Mouse (Mus musculus) monocyte, adult 2 months (primary cell): ENCODE measurements around the gene Gm17660.

Source experiments
- DNase-seq, 2 experiments: peaks; one replicate each; pipeline ENCODE4 v3.0.0; 2022; ENCODE audit warnings: low spot score in 2 of 2, low read depth in 1 of 2

Gene Gm17660

DNA sequence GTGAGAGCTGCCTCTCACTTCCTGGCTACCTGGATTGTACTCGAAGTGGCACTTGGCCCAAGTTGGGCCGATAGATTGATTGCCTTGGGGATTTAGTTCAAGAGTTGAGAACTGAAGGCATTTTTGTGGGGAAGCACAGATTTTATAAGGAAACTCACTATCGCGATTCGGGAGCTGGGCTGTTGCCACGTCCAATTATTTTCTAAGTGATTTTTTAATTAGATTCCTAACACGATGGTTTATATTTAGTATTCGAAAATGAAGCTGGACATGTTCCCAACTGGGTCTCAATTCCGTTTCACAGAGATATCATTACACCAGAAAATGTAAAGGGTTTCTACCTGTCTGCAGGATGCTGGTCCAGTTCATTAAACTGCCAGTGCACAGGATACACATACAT is 8.0 kb upstream of the Gm17660 start:
- no peak for DNase-seq

DNA sequence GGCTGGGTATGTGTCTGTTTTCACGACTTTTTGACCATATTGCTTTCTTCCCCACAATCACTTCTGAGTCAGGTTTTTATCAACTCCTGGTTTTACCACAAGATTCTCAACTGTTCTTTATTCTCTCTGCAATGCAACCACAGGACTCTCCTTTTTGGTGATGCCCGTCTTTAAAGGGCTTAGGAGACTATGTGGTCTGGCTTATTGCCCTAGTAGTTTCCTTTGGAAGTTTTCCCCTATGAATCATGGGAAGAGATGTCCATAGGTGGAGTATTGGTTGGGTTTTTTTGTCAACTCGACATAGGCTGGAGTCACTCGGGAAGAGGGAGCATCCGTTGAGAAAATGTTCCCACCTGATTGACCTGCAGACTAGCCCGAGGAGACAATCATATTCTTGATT is 3.3 kb upstream of the Gm17660 start:
- DNase-seq: no peak

DNA sequence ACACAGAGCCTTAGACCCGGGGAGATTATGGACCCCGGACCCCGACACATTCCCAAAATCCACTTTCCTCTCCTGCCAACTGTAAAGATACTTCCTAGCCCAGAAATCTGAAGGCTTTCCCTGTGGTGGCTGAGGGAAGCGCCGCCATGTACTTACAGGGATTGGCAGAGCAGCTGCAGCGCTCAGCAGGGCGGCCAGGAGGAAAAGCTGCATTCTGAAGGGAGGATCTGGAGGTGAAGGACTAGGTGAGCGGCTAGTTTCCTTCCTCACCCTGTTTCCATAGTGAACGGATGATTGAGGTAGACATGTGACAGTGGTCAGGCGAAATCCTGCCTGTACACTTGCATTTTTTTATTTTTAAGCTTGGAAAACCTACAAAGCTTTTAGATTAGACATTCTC is 1.0 kb downstream of the Gm17660 start:
- no peak for DNase-seq

DNA sequence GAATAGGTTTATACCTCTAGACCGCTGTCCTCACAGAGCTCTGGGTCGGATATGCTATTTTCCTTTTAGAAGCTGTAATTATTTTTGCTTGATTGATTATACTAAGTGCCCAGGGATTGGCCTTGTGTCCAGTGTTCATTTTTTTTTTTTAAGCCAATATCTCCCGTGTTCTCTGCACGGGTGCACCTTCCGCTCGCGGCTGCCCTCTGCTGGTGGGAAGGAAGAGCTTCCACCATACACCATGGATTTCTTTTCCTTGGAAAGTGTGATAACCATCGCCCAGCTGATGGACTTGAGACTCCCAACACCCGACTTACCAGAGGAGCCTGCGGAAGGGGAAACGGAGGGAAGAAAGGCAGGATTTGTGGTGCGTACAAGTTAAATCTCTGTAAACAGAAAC is 3.0 kb downstream of the Gm17660 start:
- DNase-seq: peak in 1 of 2 experiments; percentile 8

DNA sequence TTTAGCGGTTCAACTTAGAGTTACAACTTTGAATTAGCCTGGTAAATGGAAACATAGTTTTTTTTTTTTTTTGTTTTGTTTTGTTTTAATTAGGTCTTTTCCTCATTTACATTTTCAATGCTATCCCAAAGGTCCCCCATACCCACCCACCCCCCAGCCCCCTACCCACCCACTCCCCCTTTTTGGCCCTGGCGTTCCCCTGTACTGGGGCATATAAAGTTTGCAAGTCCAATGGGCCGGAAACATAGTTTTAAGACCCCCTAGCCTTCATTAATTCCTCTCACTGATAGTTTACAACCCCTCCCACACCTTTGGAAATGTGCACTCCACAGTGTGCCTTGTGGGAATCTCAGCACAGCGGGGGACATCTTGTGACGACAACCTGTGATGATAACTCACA is 3.8 kb downstream of the Gm17660 start:
- no peak for DNase-seq

DNA sequence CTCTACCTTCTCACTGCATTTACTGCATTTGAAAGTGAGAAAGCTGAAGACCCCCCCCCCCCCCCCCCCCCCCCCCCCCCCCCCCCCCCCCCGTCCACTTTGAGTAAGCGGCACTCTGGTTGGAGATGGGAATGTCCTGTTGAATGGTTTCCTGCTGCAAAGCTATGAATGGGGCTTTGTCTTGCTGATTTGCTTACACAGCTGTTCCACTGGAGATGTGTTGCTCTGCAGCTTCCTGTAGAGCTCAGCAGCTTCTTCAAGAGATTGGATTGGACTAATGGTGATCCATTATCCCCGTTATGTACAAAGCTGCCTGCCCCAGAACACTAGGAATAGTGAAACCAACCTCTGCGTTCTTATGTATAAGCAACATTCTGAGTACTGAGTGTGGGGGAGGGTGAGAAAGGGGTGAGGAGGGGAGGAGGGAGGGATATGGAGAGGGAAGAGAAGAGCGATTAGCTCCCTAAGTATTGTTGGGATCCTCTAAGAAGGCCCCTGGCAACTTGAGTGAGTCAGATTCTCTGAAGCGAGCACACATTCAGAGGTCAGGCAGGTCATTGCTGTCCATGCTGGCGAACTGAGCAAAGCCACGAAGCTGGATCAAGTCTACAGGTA is 5.0 kb downstream of the Gm17660 start:
- no peak for DNase-seq

DNA sequence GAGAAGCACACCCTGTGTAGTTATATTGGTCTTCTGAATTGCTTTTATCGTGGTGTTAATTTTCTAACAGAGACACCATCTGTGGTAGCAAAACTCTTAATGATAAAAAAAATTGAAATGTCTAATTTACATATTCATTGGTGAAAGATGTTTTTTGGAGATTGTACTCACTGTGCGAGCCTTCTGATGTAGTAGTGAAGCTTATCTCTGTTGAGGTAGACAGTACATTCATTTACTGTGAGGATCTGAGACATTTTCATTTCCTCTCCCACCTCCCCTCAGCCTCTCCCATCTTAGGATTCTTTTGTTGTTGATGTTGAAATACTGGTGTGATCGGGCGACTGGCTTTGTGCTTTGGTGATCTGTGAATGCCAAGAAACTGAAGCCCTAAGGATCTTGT is 6.4 kb downstream of the Gm17660 start:
- no peak for DNase-seq

DNA sequence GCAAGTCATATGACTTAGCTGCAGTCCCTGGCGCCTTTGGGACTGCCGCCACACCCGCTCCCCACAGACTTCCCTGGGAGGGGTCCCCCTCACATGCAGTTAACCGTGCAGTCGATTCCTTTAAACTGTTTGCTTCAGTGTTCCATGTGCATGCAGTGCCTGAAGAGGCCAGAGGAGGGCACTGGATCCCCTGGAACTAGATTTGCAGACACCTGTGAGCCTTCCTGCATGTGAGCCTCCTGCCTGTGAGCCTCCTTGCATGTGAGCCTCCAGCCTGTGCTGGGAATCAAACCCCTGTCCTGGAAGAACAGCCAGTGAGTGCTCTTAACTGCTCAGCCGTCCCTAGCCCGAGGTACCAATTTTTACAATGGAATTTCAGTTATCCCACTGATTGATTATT is 8.7 kb downstream of the Gm17660 start:
- DNase-seq: no peak

DNA sequence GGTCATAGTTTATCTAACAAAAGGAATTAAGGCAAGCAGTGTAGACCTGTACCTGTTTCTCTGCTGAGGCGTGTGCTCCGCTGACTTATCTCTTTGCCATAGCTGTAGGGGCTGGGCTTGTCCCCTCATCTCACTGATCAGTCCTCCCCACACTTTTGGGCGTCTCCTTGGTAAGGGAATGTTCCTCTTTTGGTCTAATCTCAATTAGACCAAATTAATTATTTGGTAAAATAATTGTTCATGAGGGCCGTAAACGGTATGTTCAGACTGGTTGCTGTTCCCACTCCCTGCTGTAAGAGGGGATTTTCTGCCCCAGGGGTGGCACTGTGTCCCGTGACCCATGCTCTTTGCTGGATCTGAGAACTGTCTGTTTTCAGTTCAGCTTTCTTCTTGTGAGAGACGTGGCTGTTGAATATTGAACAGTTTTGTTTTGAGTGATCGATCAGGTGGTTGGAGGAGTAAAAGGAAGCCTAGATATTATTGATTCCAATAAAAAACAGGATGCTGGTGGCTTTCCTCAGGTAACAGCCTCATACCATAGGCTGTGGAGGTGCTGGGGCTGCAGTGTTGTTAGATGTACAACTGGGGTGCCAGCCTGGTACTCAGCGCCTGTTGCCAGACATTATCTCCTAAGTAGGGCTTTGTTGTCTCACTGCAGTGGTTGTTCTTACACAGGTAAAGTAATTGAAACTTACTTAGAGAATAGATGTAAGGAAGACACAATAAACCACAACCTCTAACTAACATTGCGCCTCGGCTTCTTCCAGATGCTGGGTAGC is 14.4 kb downstream of the Gm17660 start:
- no peak for DNase-seq

DNA sequence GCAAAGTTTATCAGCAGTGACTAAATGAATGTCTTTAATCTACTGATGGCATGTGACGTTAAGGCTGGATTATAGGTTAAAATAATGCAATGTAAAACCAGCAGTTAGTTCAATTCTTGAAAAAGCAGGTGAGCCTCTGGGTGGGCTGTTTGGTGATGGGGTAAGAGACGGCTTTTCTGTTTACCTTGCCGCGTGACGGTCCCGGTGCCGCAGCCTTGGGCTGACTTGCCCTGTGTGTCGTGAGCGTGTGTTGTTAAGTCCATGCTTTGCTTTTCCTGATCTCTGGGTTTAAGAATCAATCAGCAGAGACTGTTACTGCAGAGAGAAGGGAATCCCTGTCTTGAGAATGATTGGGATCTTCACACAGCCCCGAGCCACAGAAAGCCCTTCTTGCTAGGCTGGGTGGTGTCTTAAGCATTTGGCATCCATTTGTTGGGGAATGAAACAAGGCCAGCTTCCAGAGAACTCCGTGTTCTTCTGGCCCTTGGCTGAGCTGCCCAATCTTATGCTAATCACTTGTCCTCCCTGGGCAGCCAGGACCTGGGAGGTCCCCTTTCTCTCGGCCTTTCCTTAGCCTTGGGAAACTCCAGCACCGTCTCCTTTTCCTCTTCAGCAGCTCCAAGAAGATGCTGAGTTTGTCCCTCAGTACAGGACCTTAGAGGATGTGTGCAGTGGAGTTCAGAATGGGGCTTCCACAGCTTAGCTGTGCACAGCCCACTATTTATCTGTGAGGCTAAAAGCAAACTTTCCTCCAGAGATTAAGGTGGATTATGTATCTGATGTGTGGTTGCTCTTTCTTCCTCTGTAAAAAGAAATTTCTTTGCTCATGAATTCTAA is 15.3 kb downstream of the Gm17660 start:
- DNase-seq: no peak

DNA sequence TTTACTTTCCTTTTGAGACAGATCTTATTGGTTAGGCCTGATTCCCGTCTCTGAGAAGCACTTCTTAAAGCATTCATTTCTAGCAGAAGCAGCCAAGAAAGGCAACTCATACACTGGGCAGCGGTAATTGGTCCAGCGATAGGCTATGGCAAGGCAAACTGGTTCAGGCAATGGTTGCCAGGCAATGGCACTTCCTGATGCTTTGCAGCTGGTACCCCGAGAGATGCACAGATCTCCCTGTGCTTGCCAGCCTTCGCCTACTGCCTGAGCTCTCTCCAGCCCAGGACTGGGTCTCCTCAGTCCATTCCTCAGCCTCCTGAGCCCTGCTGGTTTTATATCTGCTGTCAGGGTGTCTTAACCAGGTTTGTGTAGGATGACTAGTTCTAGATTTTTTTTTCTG is 17.0 kb downstream of the Gm17660 start:
- no peak for DNase-seq

DNA sequence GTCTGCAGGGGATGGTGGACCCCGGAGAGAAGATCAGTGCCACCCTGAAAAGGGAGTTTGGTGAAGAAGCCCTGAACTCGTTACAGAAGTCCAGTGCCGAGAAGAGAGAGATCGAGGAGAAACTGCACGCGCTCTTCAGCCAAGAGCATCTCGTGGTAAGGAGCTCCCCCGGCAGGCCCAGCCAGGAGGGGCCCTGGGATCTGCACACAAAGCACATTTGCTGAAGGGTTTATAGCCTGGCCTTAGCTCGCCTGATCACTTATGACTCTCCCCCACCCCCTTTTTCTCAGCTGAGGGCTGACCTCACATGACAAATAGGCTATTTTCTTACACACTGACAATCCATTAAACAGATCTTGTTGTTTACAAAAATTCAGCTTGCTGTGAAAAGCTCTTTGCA is 17.8 kb downstream of the Gm17660 start:
- DNase-seq: no peak

DNA sequence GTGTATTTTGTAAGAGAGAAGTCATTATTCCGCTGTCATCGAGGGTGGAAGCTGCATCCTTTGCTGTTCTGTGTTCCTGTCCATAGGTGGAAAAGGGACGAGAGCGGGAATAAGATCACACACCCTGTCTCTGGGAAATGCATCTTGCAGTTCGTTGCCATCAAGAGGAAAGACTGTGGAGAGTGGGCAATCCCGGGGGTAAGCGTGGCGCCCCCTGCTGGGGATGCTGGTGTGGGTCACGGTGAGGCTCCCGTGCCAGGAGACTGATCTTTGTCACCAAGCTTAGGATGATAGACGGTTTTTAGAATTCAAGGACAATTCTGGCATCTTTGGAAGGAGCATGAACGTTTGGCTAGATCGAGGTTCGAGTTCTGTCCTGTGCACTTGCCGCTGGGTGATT is 19.4 kb downstream of the Gm17660 start:
- DNase-seq: peak in 1 of 2 experiments; percentile 39

DNA sequence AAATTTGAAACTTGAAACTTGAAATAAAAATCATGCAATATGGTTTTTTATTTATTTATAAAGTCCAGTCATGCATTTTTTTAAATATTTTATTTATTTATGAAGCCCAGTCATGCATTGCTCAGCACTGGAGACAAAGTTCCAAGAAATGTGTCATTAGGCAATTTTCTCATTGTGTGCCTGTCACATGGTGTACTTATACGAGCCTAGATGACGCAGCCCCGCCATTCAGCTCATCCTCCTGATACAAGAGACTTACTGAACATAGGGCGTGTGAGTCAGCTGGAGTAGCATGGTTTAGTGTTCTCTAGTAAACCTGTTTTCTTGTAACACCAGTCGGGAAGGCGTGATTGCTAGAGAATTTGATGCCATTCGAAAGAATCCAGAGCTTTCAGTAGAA is 21.1 kb downstream of the Gm17660 start:
- no peak for DNase-seq

DNA sequence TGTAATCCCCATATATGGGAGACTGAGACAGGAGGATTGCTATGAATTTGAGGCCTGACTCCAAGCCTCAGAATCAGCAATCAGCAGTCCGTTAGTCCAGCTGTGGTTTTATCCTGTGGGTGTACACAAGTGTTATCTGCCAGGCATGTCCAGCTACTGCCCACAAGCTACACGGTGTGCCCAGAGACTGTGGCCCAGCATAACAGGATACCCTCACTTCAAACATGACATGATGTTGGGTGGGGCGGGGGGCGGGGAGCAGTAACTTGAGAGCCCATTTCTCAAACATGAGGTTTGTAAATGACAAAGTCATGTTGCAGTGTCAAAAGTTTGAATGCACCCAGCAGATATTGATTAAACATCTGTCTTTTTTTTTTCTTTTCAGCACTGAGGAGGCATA is 21.6 kb downstream of the Gm17660 start:
- DNase-seq: no peak

DNA sequence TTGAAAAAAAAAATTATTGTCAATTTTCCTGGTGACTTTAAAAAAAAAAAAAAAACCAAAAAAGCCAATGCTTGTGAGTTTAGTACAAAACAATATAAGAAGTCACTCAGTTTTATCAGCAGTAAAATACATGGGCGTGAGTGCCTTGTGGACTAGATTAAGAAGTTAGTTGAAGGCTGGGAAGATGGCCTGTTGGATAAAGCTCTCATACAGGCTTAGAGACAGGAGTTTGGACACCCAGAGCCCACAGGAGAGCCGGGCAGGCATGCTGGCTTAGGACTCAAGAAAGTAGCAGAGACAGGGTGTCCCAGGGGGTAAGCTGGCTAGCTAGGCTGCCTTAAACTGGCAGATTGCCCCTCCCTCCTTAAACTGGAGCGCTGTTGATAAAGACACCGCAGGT is 22.5 kb downstream of the Gm17660 start:
- no peak for DNase-seq

DNA sequence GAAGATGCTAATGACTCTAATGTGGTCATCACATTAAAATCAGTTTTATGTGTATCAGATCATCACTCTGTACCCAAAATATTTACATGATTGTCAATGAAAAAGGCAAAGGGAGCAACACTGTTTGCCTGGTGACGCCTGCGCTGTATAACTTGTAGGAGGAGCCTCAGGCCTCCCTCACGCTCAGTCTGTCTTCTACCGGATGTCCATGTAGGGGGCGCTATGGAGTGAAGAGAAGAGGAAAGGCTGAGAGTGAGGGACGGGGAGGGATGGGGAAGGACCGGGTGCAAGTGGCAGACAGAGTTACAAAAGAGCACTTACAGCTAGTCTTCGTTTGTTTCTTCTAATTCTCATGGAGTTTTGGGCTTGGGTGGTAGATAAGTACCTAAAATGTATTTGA is 24.5 kb downstream of the Gm17660 start:
- peak in 1 of 2 experiments; percentile 17 for DNase-seq

DNA sequence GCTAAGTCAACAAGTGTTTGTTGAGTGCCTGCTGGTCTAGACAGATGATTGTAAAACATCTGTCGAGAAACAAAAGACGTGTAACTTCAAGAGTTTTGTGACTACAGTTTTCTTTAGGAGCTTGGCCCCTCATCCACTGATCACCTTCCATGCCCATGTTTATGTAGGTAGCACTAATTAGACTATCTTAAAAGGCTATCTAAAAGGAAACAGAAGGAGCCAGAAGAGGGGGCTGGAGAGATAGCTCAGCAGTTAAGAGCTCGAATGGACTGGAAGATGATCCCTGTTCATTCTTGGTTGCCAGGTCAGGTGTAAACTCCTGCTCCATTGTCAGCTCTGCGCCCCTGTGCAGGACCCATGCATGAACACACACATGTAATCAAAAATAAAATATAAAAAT is 29.3 kb downstream of the Gm17660 start:
- no peak for DNase-seq

DNA sequence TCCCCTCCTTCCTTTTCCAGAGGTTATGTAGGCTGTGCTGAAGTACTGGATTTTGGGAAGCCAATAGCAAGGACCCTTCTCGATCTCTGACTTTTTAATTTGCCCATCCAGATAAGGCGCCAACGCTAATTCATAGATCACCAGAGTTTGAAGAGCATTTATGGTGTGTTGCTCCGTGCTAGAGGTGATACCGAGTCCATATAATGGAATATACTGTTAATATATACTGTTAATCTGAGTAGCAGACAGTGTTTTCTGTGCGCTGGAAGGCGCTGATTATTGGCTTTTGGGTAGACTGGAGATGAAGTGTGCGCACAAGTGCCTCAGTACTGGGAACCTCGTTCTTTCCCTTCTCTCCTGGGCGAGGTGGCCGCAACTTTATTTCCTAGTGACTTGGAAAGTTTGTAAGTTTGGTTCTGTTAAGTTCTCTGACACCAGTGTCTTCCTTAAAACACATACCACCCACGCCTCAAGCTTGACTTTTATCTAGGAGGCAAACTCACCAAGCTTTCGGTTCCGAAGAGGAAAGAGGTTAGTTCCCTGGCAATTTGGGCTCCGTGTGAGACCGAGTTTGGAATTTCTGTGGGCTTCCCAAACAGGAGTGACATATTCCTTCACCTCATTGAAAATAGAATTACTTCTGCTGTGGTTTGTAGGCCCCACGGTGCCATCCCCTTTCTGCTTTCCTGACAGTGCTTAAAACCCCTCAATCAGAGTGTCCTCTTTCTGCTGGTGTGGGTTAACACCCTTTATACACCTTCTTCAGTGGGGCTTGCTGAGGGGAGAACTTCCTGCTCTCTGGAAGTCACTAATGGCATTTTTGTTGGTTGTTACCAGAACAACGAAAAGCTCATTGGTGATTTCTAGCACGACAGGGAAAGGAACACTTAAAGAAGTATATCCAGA is 30.0 kb downstream of the Gm17660 start:
- DNase-seq: no peak

DNA sequence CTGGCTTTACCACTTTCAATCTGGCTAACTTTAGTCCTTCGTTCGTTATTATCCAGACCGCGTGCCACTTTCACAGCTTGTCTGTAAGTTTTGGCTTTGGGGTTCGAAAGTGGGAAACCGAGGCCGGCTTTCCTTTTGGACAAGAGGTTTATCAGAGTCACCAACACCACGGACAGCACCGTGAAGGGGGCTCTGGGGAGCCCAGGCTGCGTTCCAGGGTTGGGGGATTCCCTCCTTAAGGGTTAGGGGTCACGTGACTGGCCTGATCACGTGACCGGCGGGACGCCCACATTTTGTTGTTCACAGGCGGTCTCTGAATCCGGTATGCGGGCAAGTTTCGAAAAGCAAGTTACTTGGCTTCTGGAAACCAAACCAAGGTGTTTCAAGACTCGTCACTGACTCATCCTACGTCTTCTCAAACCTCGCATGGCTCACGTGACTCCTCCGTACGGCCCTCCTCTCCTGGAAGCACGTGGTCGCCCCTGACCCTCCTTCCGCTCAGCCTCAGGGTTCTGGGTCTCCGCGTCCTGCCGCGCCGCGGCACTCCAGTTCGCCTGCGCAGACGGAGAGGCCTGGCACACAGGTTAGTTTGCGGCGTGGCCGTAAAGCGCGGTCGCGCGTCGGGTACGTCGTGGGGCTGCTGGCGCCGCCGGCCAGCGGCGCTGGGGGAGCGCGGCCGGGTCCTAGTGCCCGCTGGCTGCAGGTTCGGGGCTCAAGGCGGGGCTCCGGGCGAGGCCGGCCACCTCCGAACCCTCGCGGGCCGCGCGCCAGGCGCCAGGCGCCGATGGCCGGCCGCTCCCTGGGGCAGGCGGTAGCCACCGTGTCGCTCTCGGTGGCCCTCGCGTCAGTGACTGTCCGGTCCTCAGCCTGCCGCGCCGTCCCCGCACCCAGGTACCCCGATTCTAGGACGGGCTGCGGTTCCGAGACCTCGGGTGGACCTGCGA is 30.9 kb downstream of the Gm17660 start, which contains the start of gene Nudt9:
TSS of gene Nudt9 (plus strand) at position 51 of the 944 bp plus-strand sequence.
- peak; percentile 89 to 94 for DNase-seq
